ENCODE assay signal across 12 mouse cellular contexts in the genomic region with DNA sequence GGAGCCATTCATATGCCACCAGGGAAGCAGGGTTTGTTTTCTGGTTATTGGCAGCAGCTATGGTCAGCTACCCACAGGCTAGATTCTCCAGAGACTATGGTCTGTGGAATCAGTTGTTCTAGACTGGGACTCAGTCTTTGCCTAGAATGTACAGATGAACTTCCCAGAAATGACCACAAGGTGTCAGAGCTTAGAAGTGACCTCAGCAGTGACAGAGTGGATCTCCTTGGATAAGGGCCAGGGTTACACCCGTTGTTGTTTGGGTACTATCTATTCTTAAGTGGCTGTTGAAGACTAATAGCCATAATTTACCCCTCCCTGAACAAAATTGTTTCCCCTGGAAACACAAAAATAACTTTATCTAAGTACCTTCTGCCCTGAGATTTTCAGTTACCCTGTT. TPM values are rescaled to one million over a fixed set of nuclear protein-coding genes. Genes with fewer than 3 reads are reported as not detected.
DNase-seq lines count a peak whose midpoint lies in the region; ATAC-seq and TF ChIP-seq lines count a peak whose summit lies in the region.
"Had no signal": no experiment of that assay in that cellular context is flagged by ENCODE, and none has a peak within 500 bp of the region (broad histone marks: within the 10 kb centered on the region; RNA-seq: fewer than 3 reads in every experiment).

No protein-coding gene starts in this region.

- no peaks in the 10 kb centered on the region for H3K36me3 ChIP-seq in heart, postnatal 0 days (replicated peaks; ENCODE audit: control insufficient read depth, insufficient read depth, low read length)
- no peaks in the 10 kb centered on the region for H3K36me3 ChIP-seq in heart, embryonic 12.5 days
- H3K36me3 ChIP-seq in neural tube, embryonic 15.5 days: no peaks in the 10 kb centered on the region
- H3K36me3 ChIP-seq: liver, embryonic 13.5 days had no signal

- H3K27me3 ChIP-seq in heart, postnatal 0 days (ENCODE audit: control insufficient read depth, insufficient read depth, low read length): no peaks in the 10 kb centered on the region
- no peaks in the 10 kb centered on the region for H3K27me3 ChIP-seq in heart, embryonic 12.5 days (replicated peaks)
- no peaks in the 10 kb centered on the region for H3K27me3 ChIP-seq in neural tube, embryonic 15.5 days (replicated peaks)
- H3K27me3 ChIP-seq: liver, embryonic 13.5 days had no signal

- no peak for ATAC-seq in heart, postnatal 0 days (ENCODE audit: insufficient read depth, low read depth)
- no peak for ATAC-seq in heart, embryonic 12.5 days (ENCODE audit: insufficient number of reproducible peaks, low FRiP score)
- ATAC-seq in granulocyte monocyte progenitor cell, adult 5-6 weeks (replicated peaks; ENCODE audit: poor library complexity, severe bottlenecking): peak; percentile 50; the same call in 1 of the 2 replicates
- no peak for ATAC-seq in frontal cortex, adult (ENCODE audit: low TSS enrichment)
- ATAC-seq in neural tube, embryonic 15.5 days (ENCODE audit: low FRiP score): no peak

- no peak overlapping the region for H3K4me2 ChIP-seq in heart, postnatal 0 days (ENCODE audit: low read depth, low read length)
- H3K4me2 ChIP-seq in heart, embryonic 12.5 days: no peak overlapping the region
- H3K4me2 ChIP-seq in neural tube, embryonic 15.5 days: no peak overlapping the region
- H3K4me2 ChIP-seq: liver, embryonic 13.5 days had no signal

- DNase-seq in heart, postnatal 0 days (ENCODE audit: low spot score): no peak
- peak; percentile 3 for DNase-seq in thymus, postnatal 14 days
- DNase-seq in thymus, adult 18-20 months: no peak
- no peak for DNase-seq in frontal cortex, postnatal 14 days (ENCODE audit: low spot score in 2 of 2)
- DNase-seq: liver, embryonic 13.5 days had no signal

- H3K27ac ChIP-seq in heart, postnatal 0 days (ENCODE audit: low read depth): no peak overlapping the region
- H3K27ac ChIP-seq in heart, embryonic 12.5 days (ENCODE audit: poor library complexity, severe bottlenecking): no peak overlapping the region
- H3K27ac ChIP-seq in neural tube, embryonic 15.5 days (replicated peaks): no peak overlapping the region
- H3K27ac ChIP-seq: liver, embryonic 13.5 days had no signal

- no peaks in the 10 kb centered on the region for H3K4me1 ChIP-seq in heart, postnatal 0 days (ENCODE audit: control insufficient read depth, insufficient read depth)
- peaks cover 14% of the 10 kb centered on the region for H3K4me1 ChIP-seq in heart, embryonic 12.5 days (replicated peaks)
- no peaks in the 10 kb centered on the region for H3K4me1 ChIP-seq in neural tube, embryonic 15.5 days

- no peaks in the 10 kb centered on the region for H3K9me3 ChIP-seq in heart, postnatal 0 days (replicated peaks; ENCODE audit: control insufficient read depth, low read length)
- peaks cover 5% of the 10 kb centered on the region; the same call in 1 of the 2 replicates for H3K9me3 ChIP-seq in heart, embryonic 12.5 days (replicated peaks)
- no peaks in the 10 kb centered on the region for H3K9me3 ChIP-seq in neural tube, embryonic 15.5 days (replicated peaks)
- H3K9me3 ChIP-seq: liver, embryonic 13.5 days had no signal

- TF ChIP-seq CTCF in heart, postnatal 0 days (IDR thresholded peaks at IDR 0.05; ENCODE audit: low read depth): peak; percentile 61

- H3K4me3 ChIP-seq in heart, postnatal 0 days (ENCODE audit: low read depth, low read length): no peak overlapping the region
- H3K4me3 ChIP-seq in heart, embryonic 12.5 days: no peak overlapping the region
- H3K4me3 ChIP-seq in neural tube, embryonic 15.5 days (replicated peaks): no peak overlapping the region
- H3K4me3 ChIP-seq: erythroblast, embryonic 14.5 days; liver, embryonic 13.5 days had no signal

- WGBS in heart, postnatal 0 days: 7% methylated on average over 1 of the region's 1 CpGs
- WGBS in heart, embryonic 12.5 days: 15% methylated on average over 1 of the region's 1 CpGs
- WGBS in neural tube, embryonic 15.5 days: 5% methylated on average over 1 of the region's 1 CpGs

- no peak overlapping the region for H3K9ac ChIP-seq in heart, postnatal 0 days (replicated peaks; ENCODE audit: low read depth, low read length)
- no peak overlapping the region for H3K9ac ChIP-seq in heart, embryonic 12.5 days
- H3K9ac ChIP-seq in neural tube, embryonic 15.5 days (replicated peaks): no peak overlapping the region
- H3K9ac ChIP-seq: liver, embryonic 13.5 days had no signal

- TF ChIP-seq EP300 in heart, postnatal 0 days (IDR thresholded peaks at IDR 0.05; ENCODE audit: low read depth): no peak

RNA-seq across cellular contexts. Expression of gene Frmpd1, which starts 21.0 kb away (rescaled TPM):
- total RNA-seq in heart, postnatal 0 days (2014; rRNA removed; ENCODE audit: low replicate concordance): 1.8 and 4.4 TPM in 2 replicates
- polyA plus RNA-seq in heart, postnatal 0 days (2015; fragmentation: Nextera tagmentation; extraction: Ambion mirVana): 0.90 and 1.1 TPM in 2 replicates
- 3.3 and 3.5 TPM in 2 replicates for polyA plus RNA-seq in heart, embryonic 12.5 days (2016; fragmentation: Nextera tagmentation; extraction: Ambion mirVana)
- total RNA-seq in granulocyte monocyte progenitor cell, adult 5-6 weeks (2014; fragmentation: Nextera tagmentation): not detected in 2 replicates
- total RNA-seq in granulocyte monocyte progenitor cell, adult 5-6 weeks (2017): not detected in 2 replicates
- polyA plus RNA-seq in neural tube, embryonic 15.5 days (2015; fragmentation: Nextera tagmentation; extraction: Ambion mirVana): 2.9 and 3.1 TPM in 2 replicates
- total RNA-seq: hematopoietic stem cell, adult 5-6 weeks; neutrophil, adult 5-6 weeks had no signal

RNA-seq across cellular contexts. Expression of gene Tomm5, which starts 55.8 kb away (rescaled TPM):
- 231 and 353 TPM in 2 replicates for total RNA-seq in heart, postnatal 0 days (2014; rRNA removed; ENCODE audit: low replicate concordance)
- 305 and 324 TPM in 2 replicates for polyA plus RNA-seq in heart, postnatal 0 days (2015; fragmentation: Nextera tagmentation; extraction: Ambion mirVana)
- 207 and 213 TPM in 2 replicates for polyA plus RNA-seq in heart, embryonic 12.5 days (2016; fragmentation: Nextera tagmentation; extraction: Ambion mirVana)
- total RNA-seq in granulocyte monocyte progenitor cell, adult 5-6 weeks (2014; fragmentation: Nextera tagmentation): 344 and 413 TPM in 2 replicates
- total RNA-seq in granulocyte monocyte progenitor cell, adult 5-6 weeks (2017): 250 and 251 TPM in 2 replicates
- 173 and 206 TPM in 2 replicates for polyA plus RNA-seq in neural tube, embryonic 15.5 days (2015; fragmentation: Nextera tagmentation; extraction: Ambion mirVana)
